Comparison of ENCODE assay signal across 11 mouse cellular contexts in genomic region chr16:29844706-29845596, GRCm38 (mm10).
DNase-seq lines count a peak whose midpoint lies in the region; ATAC-seq lines count a peak whose summit lies in the region.
"Had no signal": no experiment of that assay in that cellular context is flagged by ENCODE, and none has a peak within 500 bp of the region (broad histone marks: within the 10 kb centered on the region; RNA-seq: fewer than 3 reads in every experiment).

No protein-coding gene starts in this region.

- no peaks in the 10 kb centered on the region for H3K9me3 ChIP-seq in heart, embryonic 12.5 days (replicated peaks)
- H3K9me3 ChIP-seq: forebrain, embryonic 15.5 days had no signal

- 0 out of 2 replicates have a peak, but pooled peaks cover 9% of the 10 kb centered on the region for H3K27me3 ChIP-seq in heart, embryonic 12.5 days (replicated peaks)

- no peak overlapping the region for H3K4me2 ChIP-seq in heart, embryonic 12.5 days
- H3K4me2 ChIP-seq: forebrain, embryonic 15.5 days had no signal

- no peak for DNase-seq in heart, adult 8-10 months (ENCODE audit: low spot score)
- DNase-seq in A20 (ENCODE audit: low read depth, low spot score) = peak; percentile 63
- peak; percentile 49 for DNase-seq in retina, embryonic 14.5 days (ENCODE audit: low spot score)
- no peak for DNase-seq in adrenal gland, adult 8-10 months
- no peak for DNase-seq in adrenal gland, adult 18-20 months (ENCODE audit: low spot score in 2 of 2)
- DNase-seq in spleen, postnatal 36 days (ENCODE audit: low spot score in 2 of 2) = no peak
- DNase-seq: cerebellum, adult 8-10 months; kidney, postnatal 14 days had no signal

- peaks cover 26% of the 10 kb centered on the region for H3K4me1 ChIP-seq in heart, embryonic 12.5 days (replicated peaks)

- H3K27ac ChIP-seq in heart, embryonic 12.5 days (ENCODE audit: poor library complexity, severe bottlenecking) = no peak overlapping the region
- H3K27ac ChIP-seq: forebrain, embryonic 15.5 days had no signal

- no peak overlapping the region for H3K4me3 ChIP-seq in heart, embryonic 12.5 days
- H3K4me3 ChIP-seq: forebrain, embryonic 15.5 days had no signal

- H3K9ac ChIP-seq in heart, embryonic 12.5 days = no peak overlapping the region
- H3K9ac ChIP-seq: forebrain, embryonic 15.5 days had no signal

- no peaks in the 10 kb centered on the region for H3K36me3 ChIP-seq in heart, embryonic 12.5 days
- H3K36me3 ChIP-seq: forebrain, embryonic 15.5 days had no signal

- ATAC-seq in heart, embryonic 12.5 days (ENCODE audit: insufficient number of reproducible peaks, low FRiP score) = peak; percentile 52
- ATAC-seq in common myeloid progenitor, adult 5-6 weeks (replicated peaks; ENCODE audit: low read depth, poor library complexity, severe bottlenecking) = peak; percentile 33
- ATAC-seq: forebrain, embryonic 15.5 days had no signal

- 27% methylated on average over 11 of the region's 12 CpGs for WGBS in heart, embryonic 12.5 days

Comparison
In these comparisons a context has a peak if more than half of its experiments do, and no peak if none do; other contexts are left out.
1. DNase-seq: peak in A20 (single experiment) and retina, embryonic 14.5 days (single experiment); none in heart, adult 8-10 months (single experiment), adrenal gland, adult 8-10 months (single experiment), adrenal gland, adult 18-20 months (0 of 2) and spleen, postnatal 36 days (0 of 2).